Mouse (Mus musculus) forebrain, embryonic 15.5 days (tissue): Measurements from ENCODE around the gene Msi2. TPM values are rescaled to one million over a fixed set of nuclear protein-coding genes. Genes with fewer than 3 reads are reported as not detected.

Source experiments
- ATAC-seq: fragments of 200-750 bp; cut with Nextera tagmentation; replicated peaks from 2 replicates; pipeline ENCODE4 v1.8.0; 2017; ENCODE audit warnings: mild to moderate bottlenecking, moderate TSS enrichment, moderate library complexity
- H3K27ac ChIP-seq: fragments of 300-500 bp; sonication (generic); replicated peaks from 2 replicates; pipeline ENCODE4 v1.5.1; 2015; ENCODE audit warnings: mild to moderate bottlenecking, inconsistent platforms
- H3K27me3 ChIP-seq: fragments of 300-500 bp; sonication (generic); 2 replicates; pipeline ENCODE4 v1.6.1; 2015; ENCODE audit warnings: inconsistent platforms
- H3K36me3 ChIP-seq: fragments of 300-500 bp; sonication (generic); 2 replicates; pipeline ENCODE4 v1.6.1; 2015; ENCODE audit warnings: mild to moderate bottlenecking, inconsistent platforms
- H3K4me1 ChIP-seq: fragments of 300-500 bp; sonication (generic); 2 replicates; pipeline ENCODE4 v1.6.1; 2015; ENCODE audit warnings: inconsistent platforms
- H3K4me2 ChIP-seq: fragments of 300-500 bp; sonication (generic); replicated peaks from 2 replicates; pipeline ENCODE4 v1.6.1; 2015; ENCODE audit warnings: mild to moderate bottlenecking, inconsistent platforms
- H3K4me3 ChIP-seq: fragments of 300-500 bp; sonication (generic); 2 replicates; pipeline ENCODE4 v1.5.1; 2015; ENCODE audit warnings: mild to moderate bottlenecking, inconsistent platforms
- H3K9ac ChIP-seq: fragments of 300-500 bp; sonication (generic); replicated peaks from 2 replicates; pipeline ENCODE4 v1.6.1; 2015; ENCODE audit warnings: mild to moderate bottlenecking, inconsistent platforms
- H3K9me3 ChIP-seq: fragments of 300-500 bp; sonication (generic); 2 replicates; pipeline ENCODE4 v1.6.1; 2016; ENCODE audit warnings: inconsistent platforms
- WGBS: fragments of 180-500 bp; shearing (Covaris S2); methylation state at CpG from one replicate; pipeline ENCODE4 v1.1.7; 2015; ENCODE audit warnings: mixed read lengths; 5-methylcytosine and 5-hydroxymethylcytosine counted together
- polyA plus RNA-seq: library from polyadenylated mRNA; unstranded; fragments of >200 nt; fragmentation: Nextera tagmentation; extraction: Ambion mirVana; gene quantifications from 2 replicates; pipeline ENCODE4 v1.2.1, GENCODE M21; 2015

The Msi2 gene
- polyA plus RNA-seq, 1 experiment from 2014 or later = 27.1 TPM

- Histone ChIP-seq H3K9ac (0 out of 2 replicates have a peak overlapping the region, but pooled peaks have one; percentile 17), H3K4me2 (no peak overlapping the region)
Measured at GRCm38 (mm10) chr11:88534331-88534929, 183.9 kb downstream of the Msi2 start.

GRCm38 (mm10) chr11:88532016-88532415, 186.3 kb downstream of the Msi2 start:
- Histone ChIP-seq H3K4me3 (no peak overlapping the region), H3K27ac (no peak overlapping the region), H3K36me3 (no peaks in the 10 kb centered on the region), H3K4me2 (no peak overlapping the region), H3K27me3 (no peaks in the 10 kb centered on the region), H3K9ac (no peak overlapping the region), H3K9me3 (no peaks in the 10 kb centered on the region), H3K4me1 (peaks cover 47% of the 10 kb centered on the region)
- WGBS = 65% methylated on average over 2 of the region's 2 CpGs
- no peak for ATAC-seq

More at GRCm38 (mm10) chr11:88534331-88534929, 183.9 kb downstream of the Msi2 start:
- H3K4me3 ChIP-seq = no peak overlapping the region
- 6% methylated on average over 11 of the region's 11 CpGs for WGBS
- ATAC-seq = no peak
- H3K4me1 ChIP-seq = peaks cover 47% of the 10 kb centered on the region
- H3K9me3 ChIP-seq = no peaks in the 10 kb centered on the region
- H3K36me3 ChIP-seq = no peaks in the 10 kb centered on the region
- peak overlapping the region; percentile 64 for H3K27ac ChIP-seq
- no peaks in the 10 kb centered on the region for H3K27me3 ChIP-seq

GRCm38 (mm10) chr11:88530032-88530431, 188.3 kb downstream of the Msi2 start:
- Histone ChIP-seq H3K4me1 (peaks cover 57% of the 10 kb centered on the region), H3K27me3 (no peaks in the 10 kb centered on the region), H3K9me3 (no peaks in the 10 kb centered on the region), H3K4me2 (no peak overlapping the region), H3K4me3 (no peak overlapping the region), H3K36me3 (no peaks in the 10 kb centered on the region), H3K27ac (no peak overlapping the region), H3K9ac (no peak overlapping the region)
- no peak for ATAC-seq
- 82% methylated on average over 4 of the region's 4 CpGs for WGBS

GRCm38 (mm10) chr11:88528522-88529101, 189.7 kb downstream of the Msi2 start:
- Histone ChIP-seq H3K4me1 (peaks cover 61% of the 10 kb centered on the region), H3K9ac (no peak overlapping the region), H3K36me3 (no peaks in the 10 kb centered on the region), H3K27me3 (no peaks in the 10 kb centered on the region), H3K4me2 (no peak overlapping the region), H3K9me3 (no peaks in the 10 kb centered on the region), H3K27ac (peak overlapping the region; percentile 25; the same call in 1 of the 2 replicates), H3K4me3 (no peak overlapping the region)
- WGBS = 32% methylated on average over 8 of the region's 8 CpGs
- no peak for ATAC-seq

- H3K4me2 ChIP-seq = no peak overlapping the region
- H3K27ac ChIP-seq = peak overlapping the region; percentile 81
- H3K27me3 ChIP-seq = no peaks in the 10 kb centered on the region
- ATAC-seq = no peak; the same call in 1 of the 2 replicates
- H3K36me3 ChIP-seq = no peaks in the 10 kb centered on the region
- WGBS = 3% methylated on average over 7 of the region's 7 CpGs
- H3K4me1 ChIP-seq = peaks cover 71% of the 10 kb centered on the region
- H3K9ac ChIP-seq = no peak overlapping the region
- no peaks in the 10 kb centered on the region for H3K9me3 ChIP-seq
- H3K4me3 ChIP-seq = no peak overlapping the region
Measured at GRCm38 (mm10) chr11:88526711-88527110, 191.6 kb downstream of the Msi2 start.

GRCm38 (mm10) chr11:88524790-88525575, 193.3 kb downstream of the Msi2 start:
- Histone ChIP-seq H3K36me3 (no peaks in the 10 kb centered on the region), H3K27me3 (no peaks in the 10 kb centered on the region), H3K4me1 (peaks cover 85% of the 10 kb centered on the region), H3K4me3 (no peak overlapping the region), H3K9me3 (no peaks in the 10 kb centered on the region), H3K9ac (no peak overlapping the region), H3K4me2 (no peak overlapping the region), H3K27ac (peak overlapping the region; percentile 81)
- peak; percentile 57 for ATAC-seq
- 16% methylated on average over 10 of the region's 10 CpGs for WGBS

- H3K9me3 ChIP-seq = no peaks in the 10 kb centered on the region
- peak overlapping the region; percentile 81 for H3K27ac ChIP-seq
- no peaks in the 10 kb centered on the region for H3K27me3 ChIP-seq
- H3K4me2 ChIP-seq = no peak overlapping the region
- ATAC-seq = no peak
- H3K4me1 ChIP-seq = peaks cover 82% of the 10 kb centered on the region
- no peaks in the 10 kb centered on the region for H3K36me3 ChIP-seq
- H3K9ac ChIP-seq = no peak overlapping the region
- no peak overlapping the region for H3K4me3 ChIP-seq
Measured at GRCm38 (mm10) chr11:88524437-88524789, 193.9 kb downstream of the Msi2 start.

- peak overlapping the region; percentile 81 for H3K27ac ChIP-seq
- no peaks in the 10 kb centered on the region for H3K36me3 ChIP-seq
- H3K27me3 ChIP-seq = no peaks in the 10 kb centered on the region
- peaks cover 77% of the 10 kb centered on the region for H3K4me1 ChIP-seq
- WGBS = 54% methylated on average over 4 of the region's 4 CpGs
- no peak overlapping the region for H3K9ac ChIP-seq
- no peak overlapping the region for H3K4me3 ChIP-seq
- H3K4me2 ChIP-seq = no peak overlapping the region
- H3K9me3 ChIP-seq = no peaks in the 10 kb centered on the region
- ATAC-seq = no peak
Measured at GRCm38 (mm10) chr11:88523921-88524320, 194.4 kb downstream of the Msi2 start.

GRCm38 (mm10) chr11:88523511-88523910, 194.8 kb downstream of the Msi2 start:
- 53% methylated on average over 6 of the region's 6 CpGs for WGBS
- Histone ChIP-seq H3K4me3 (no peak overlapping the region), H3K9ac (no peak overlapping the region), H3K9me3 (no peaks in the 10 kb centered on the region), H3K4me2 (no peak overlapping the region), H3K27me3 (no peaks in the 10 kb centered on the region), H3K36me3 (no peaks in the 10 kb centered on the region), H3K27ac (peak overlapping the region; percentile 81; the same call in 1 of the 2 replicates), H3K4me1 (peaks cover 73% of the 10 kb centered on the region)
- no peak for ATAC-seq

GRCm38 (mm10) chr11:88522114-88522513, 196.2 kb downstream of the Msi2 start:
- Histone ChIP-seq H3K4me1 (peaks cover 65% of the 10 kb centered on the region), H3K9ac (no peak overlapping the region), H3K27ac (no peak overlapping the region), H3K4me3 (no peak overlapping the region), H3K9me3 (no peaks in the 10 kb centered on the region), H3K27me3 (no peaks in the 10 kb centered on the region), H3K4me2 (no peak overlapping the region), H3K36me3 (no peaks in the 10 kb centered on the region)
- ATAC-seq = no peak
- WGBS = 89% methylated on average over 5 of the region's 5 CpGs

- H3K9ac ChIP-seq = 0 out of 2 replicates have a peak overlapping the region, but pooled peaks have one; percentile 10
- H3K4me1 ChIP-seq = peaks cover 65% of the 10 kb centered on the region
- no peaks in the 10 kb centered on the region for H3K9me3 ChIP-seq
- no peak overlapping the region for H3K4me2 ChIP-seq
- no peaks in the 10 kb centered on the region for H3K36me3 ChIP-seq
- H3K4me3 ChIP-seq = no peak overlapping the region
- 39% methylated on average over 19 of the region's 19 CpGs for WGBS
- no peak for ATAC-seq
- H3K27me3 ChIP-seq = no peaks in the 10 kb centered on the region
- peak overlapping the region; percentile 33; the same call in 1 of the 2 replicates for H3K27ac ChIP-seq
Measured at GRCm38 (mm10) chr11:88520951-88521730, 197.2 kb downstream of the Msi2 start.

- Histone ChIP-seq H3K4me3 (no peak overlapping the region), H3K36me3 (no peaks in the 10 kb centered on the region), H3K4me2 (no peak overlapping the region), H3K9ac (no peak overlapping the region), H3K27me3 (no peaks in the 10 kb centered on the region), H3K9me3 (no peaks in the 10 kb centered on the region), H3K27ac (no peak overlapping the region), H3K4me1 (peaks cover 54% of the 10 kb centered on the region)
- ATAC-seq = no peak
- WGBS = 95% methylated on average over 3 of the region's 3 CpGs
Measured at GRCm38 (mm10) chr11:88518361-88518760, 200.0 kb downstream of the Msi2 start.
